Mouse (Mus musculus) bone marrow, adult 2 months (tissue): ENCODE results near the gene Rrbp1.

ENCODE experiments used
- CTCF ChIP-seq: fragments of 200-500 bp; IDR thresholded peaks from 2 replicates; pipeline ENCODE4 v1.5.1; 2011; ENCODE audit warnings: low read length, control low read depth; ENCODE audit not compliant: control insufficient read depth, insufficient read depth
- POLR2A ChIP-seq: fragments of 200-500 bp; IDR thresholded peaks from 2 replicates; pipeline ENCODE4 v1.6.1; 2011; ENCODE audit warnings: low read depth, mild to moderate bottlenecking, control low read depth, low read length, borderline replicate concordance; ENCODE audit not compliant: control insufficient read depth

DNA sequence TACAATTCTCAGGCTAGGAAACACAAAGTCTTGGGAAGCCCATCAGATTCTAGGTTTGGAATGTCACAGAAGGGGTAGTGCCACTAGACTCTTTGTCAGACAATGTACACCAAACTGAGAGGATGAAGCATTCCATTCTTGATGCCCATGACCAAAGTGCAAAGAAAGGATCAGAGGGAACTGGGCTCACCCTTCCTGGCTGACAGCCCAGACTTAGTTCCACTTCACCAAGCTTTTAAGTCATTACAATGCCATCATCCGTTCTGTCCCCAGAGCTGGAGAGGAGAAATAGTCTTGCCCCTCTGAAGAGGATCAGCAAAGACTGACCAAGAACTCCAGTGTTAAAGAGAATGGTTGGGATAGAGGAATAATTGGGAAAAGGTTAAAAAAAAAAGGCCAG, 20.1 kb downstream of the Rrbp1 start:
- TF ChIP-seq CTCF (no peak), POLR2A (no peak)
